ENCODE assay signal across 9 mouse cellular contexts in the genomic region with DNA sequence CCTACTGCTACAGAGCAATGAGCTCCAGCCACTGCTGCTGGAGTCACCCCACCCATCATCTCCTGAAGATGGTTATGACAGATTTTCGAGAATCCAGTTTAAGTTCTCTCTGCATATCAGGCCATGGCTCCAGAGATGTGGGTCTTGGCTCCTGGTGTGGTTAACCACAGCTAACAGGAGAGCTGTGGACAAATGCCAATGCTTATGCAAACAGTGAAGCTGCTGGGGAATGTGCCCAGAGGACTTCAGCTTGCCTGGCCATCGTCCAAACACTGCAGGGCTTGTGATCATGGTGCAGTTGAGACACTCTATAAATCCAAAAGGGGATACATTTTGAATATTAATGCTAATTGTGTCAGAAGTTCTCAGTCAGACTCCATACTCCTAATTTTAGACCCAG.
DNase-seq lines count a peak whose midpoint lies in the region; ATAC-seq and TF ChIP-seq lines count a peak whose summit lies in the region.
"Had no signal": no experiment of that assay in that cellular context is flagged by ENCODE, and none has a peak within 500 bp of the region (broad histone marks: within the 10 kb centered on the region; RNA-seq: fewer than 3 reads in every experiment).

No protein-coding gene starts in this region.

- peak; percentile 77 for ATAC-seq in granulocyte monocyte progenitor cell, adult 5-6 weeks (replicated peaks; ENCODE audit: poor library complexity, severe bottlenecking)
- ATAC-seq in inflammation-experienced regulatory T-cells, adult 6 months, result no peak
- no peak for ATAC-seq in intestine, postnatal 0 days
- no peak for ATAC-seq in hindbrain, embryonic 13.5 days (ENCODE audit: low FRiP score)

- H3K36me3 ChIP-seq in heart, adult 2 months (ENCODE audit: control insufficient read depth, insufficient read depth, low read length), result no peaks in the 10 kb centered on the region
- H3K36me3 ChIP-seq in intestine, postnatal 0 days (ENCODE audit: control insufficient read depth, insufficient read depth), result no peaks in the 10 kb centered on the region
- H3K36me3 ChIP-seq in hindbrain, embryonic 13.5 days, result no peaks in the 10 kb centered on the region

- no peak overlapping the region for H3K4me2 ChIP-seq in intestine, postnatal 0 days (replicated peaks; ENCODE audit: low read depth)
- no peak overlapping the region for H3K4me2 ChIP-seq in hindbrain, embryonic 13.5 days

- H3K27me3 ChIP-seq in heart, adult 2 months (ENCODE audit: control insufficient read depth, insufficient read depth, low read length), result no peaks in the 10 kb centered on the region
- no peaks in the 10 kb centered on the region for H3K27me3 ChIP-seq in intestine, postnatal 0 days (replicated peaks; ENCODE audit: control insufficient read depth, insufficient read depth, low read length)
- H3K27me3 ChIP-seq in hindbrain, embryonic 13.5 days, result no peaks in the 10 kb centered on the region

- H3K79me2 ChIP-seq in heart, adult 2 months (replicated peaks; ENCODE audit: control insufficient read depth, insufficient read depth, low read length), result no peaks in the 10 kb centered on the region

- no peaks in the 10 kb centered on the region for H3K4me1 ChIP-seq in heart, adult 2 months (ENCODE audit: control insufficient read depth, insufficient read depth, low read length)
- no peaks in the 10 kb centered on the region for H3K4me1 ChIP-seq in lung, adult 2 months (ENCODE audit: control insufficient read depth, insufficient read depth, low read length)
- H3K4me1 ChIP-seq in intestine, postnatal 0 days (replicated peaks; ENCODE audit: control insufficient read depth, insufficient read depth, low read length), result no peaks in the 10 kb centered on the region
- no peaks in the 10 kb centered on the region for H3K4me1 ChIP-seq in hindbrain, embryonic 13.5 days (replicated peaks)

- DNase-seq in heart, adult 2 months, result peak; percentile 30 to 58
- no peak for DNase-seq in heart, postnatal 25 days (ENCODE audit: low spot score)
- DNase-seq in Muller cell, postnatal 12 days (ENCODE audit: inconsistent ontology term), result peak; percentile 89
- DNase-seq in lung, adult 2 months, result peak; percentile 31

- no peak for TF ChIP-seq CTCF in heart, adult 2 months (IDR thresholded peaks at IDR 0.05)
- no peak for TF ChIP-seq CTCF in lung, adult 2 months (IDR thresholded peaks at IDR 0.05; ENCODE audit: insufficient read depth, low read length)
- no peak for TF ChIP-seq CTCF in intestine, postnatal 0 days (IDR thresholded peaks at IDR 0.05; ENCODE audit: low read depth)

- no peak for TF ChIP-seq EP300 in heart, adult 2 months (IDR thresholded peaks at IDR 0.05; ENCODE audit: insufficient read depth, low read depth, low read length)

- intact Hi-C loops in heart, adult 2 months (cut with DNase I), result no loop called here
- intact Hi-C loops in heart, postnatal 25 days (cut with DNase I), result no loop called here

- no peak overlapping the region for H3K27ac ChIP-seq in heart, adult 2 months
- H3K27ac ChIP-seq in intestine, postnatal 0 days (ENCODE audit: low read depth, low read length), result no peak overlapping the region
- no peak overlapping the region for H3K27ac ChIP-seq in hindbrain, embryonic 13.5 days
- H3K27ac ChIP-seq: kidney, postnatal 0 days had no signal

- no peak overlapping the region for H3K9ac ChIP-seq in heart, adult 2 months (ENCODE audit: low read depth, low read length)
- no peak overlapping the region for H3K9ac ChIP-seq in intestine, postnatal 0 days (ENCODE audit: low read depth, low read length)
- no peak overlapping the region for H3K9ac ChIP-seq in hindbrain, embryonic 13.5 days

- H3K4me3 ChIP-seq in heart, adult 2 months, result no peak overlapping the region
- H3K4me3 ChIP-seq in lung, adult 2 months (replicated peaks; ENCODE audit: extremely low read depth, low read depth, low read length), result no peak overlapping the region
- no peak overlapping the region for H3K4me3 ChIP-seq in intestine, postnatal 0 days (ENCODE audit: low read depth, low read length)
- H3K4me3 ChIP-seq in hindbrain, embryonic 13.5 days, result no peak overlapping the region

- no peak for TF ChIP-seq POLR2A in heart, adult 2 months (IDR thresholded peaks at IDR 0.05; ENCODE audit: insufficient read depth, low read depth, low read length)
- no peak for TF ChIP-seq POLR2A in lung, adult 2 months (IDR thresholded peaks at IDR 0.05; ENCODE audit: borderline replicate concordance, extremely low read depth, low read depth, low read length)

- no peaks in the 10 kb centered on the region for H3K9me3 ChIP-seq in intestine, postnatal 0 days (ENCODE audit: control insufficient read depth)
- H3K9me3 ChIP-seq in hindbrain, embryonic 13.5 days, result no peaks in the 10 kb centered on the region

- WGBS in heart, adult 2 months, result 12% methylated on average over 2 of the region's 2 CpGs
- WGBS in lung, adult 2 months, result 15% methylated on average over 2 of the region's 2 CpGs
- WGBS in intestine, postnatal 0 days, result 39% methylated on average over 2 of the region's 2 CpGs
- WGBS in hindbrain, embryonic 13.5 days, result 70% methylated on average over 2 of the region's 2 CpGs
